Mouse (Mus musculus) bone marrow, adult 2 months (tissue): ENCODE results near the gene Elf2.

ENCODE experiments used
- CTCF ChIP-seq: fragments of 200-500 bp; IDR thresholded peaks from 2 replicates; pipeline ENCODE4 v1.5.1; 2011; ENCODE audit warnings: low read length, control low read depth; ENCODE audit not compliant: control insufficient read depth, insufficient read depth
- POLR2A ChIP-seq: fragments of 200-500 bp; IDR thresholded peaks from 2 replicates; pipeline ENCODE4 v1.6.1; 2011; ENCODE audit warnings: low read depth, mild to moderate bottlenecking, control low read depth, low read length, borderline replicate concordance; ENCODE audit not compliant: control insufficient read depth

DNA sequence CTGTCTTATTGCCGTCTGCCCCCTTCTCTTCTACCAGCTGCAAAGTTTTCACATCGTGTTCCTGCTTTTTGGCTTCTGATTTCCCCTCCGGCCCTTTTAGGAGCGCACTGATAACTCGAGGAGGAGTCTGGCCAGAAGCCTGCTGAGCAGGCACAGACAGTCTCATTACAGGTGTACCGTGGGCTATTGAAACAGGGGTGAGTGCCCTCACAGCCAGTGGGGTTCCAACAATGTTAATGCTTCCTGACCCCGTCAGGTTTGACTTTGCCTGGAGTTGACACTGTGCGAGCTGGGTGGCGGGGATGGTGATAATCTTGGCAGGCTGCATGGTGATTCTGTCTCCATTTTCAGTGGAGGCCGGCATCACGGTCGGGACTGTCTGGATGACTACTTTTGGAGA is 84.0 kb downstream of the Elf2 start:
- TF ChIP-seq POLR2A (no peak), CTCF (no peak)
